Mouse (Mus musculus): ENCODE data around the gene Lrr1. TPM values are rescaled to one million over a fixed set of nuclear protein-coding genes. Genes with fewer than 3 reads are reported as not detected.
"Not testable (repeated sequence)": the region's sequence is repeated elsewhere in the genome, so short reads cannot be mapped to it uniquely, and the experiment has no call there.

Gene Lrr1
- 0.10 and 0.39 TPM in 2 replicates for polyA plus RNA-seq (2012; rRNA removed)

DNA sequence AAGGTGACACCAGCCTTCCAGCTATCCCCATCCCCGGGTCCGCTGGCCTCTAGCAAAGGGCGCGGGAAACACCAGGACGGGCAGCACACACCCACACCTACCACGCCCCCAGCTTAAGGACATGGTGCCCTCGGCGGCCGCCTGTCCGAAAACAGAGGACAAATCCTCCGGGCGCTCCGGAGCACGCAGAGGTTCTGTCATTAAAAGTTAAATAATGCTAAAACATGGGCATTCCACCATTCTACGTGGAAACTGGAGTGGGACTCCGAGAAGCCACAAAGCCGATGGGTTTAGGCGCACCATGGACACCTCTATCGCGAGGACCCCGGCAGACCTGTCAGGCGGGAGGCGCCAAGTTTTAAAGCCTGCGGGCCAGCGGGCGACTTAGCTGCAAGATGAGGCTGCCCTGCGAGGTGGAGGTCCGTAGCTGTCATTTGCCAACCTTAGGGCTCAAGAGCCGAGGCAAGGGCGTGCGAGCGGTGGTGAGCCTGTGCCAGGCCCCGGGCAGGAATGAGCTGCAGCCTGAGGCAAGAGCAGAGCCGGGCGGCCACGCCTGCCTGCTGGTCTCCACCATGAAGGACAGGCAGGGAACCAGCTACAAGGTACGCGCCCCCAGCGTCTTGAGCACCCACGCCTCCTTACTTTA, at the start of gene Lrr1:
TSS of gene Lrr1 (plus strand) at position 354 of the 646 bp plus-strand sequence.
- peak; percentile 80 for DNase-seq (ENCODE audit: low spot score)

DNA sequence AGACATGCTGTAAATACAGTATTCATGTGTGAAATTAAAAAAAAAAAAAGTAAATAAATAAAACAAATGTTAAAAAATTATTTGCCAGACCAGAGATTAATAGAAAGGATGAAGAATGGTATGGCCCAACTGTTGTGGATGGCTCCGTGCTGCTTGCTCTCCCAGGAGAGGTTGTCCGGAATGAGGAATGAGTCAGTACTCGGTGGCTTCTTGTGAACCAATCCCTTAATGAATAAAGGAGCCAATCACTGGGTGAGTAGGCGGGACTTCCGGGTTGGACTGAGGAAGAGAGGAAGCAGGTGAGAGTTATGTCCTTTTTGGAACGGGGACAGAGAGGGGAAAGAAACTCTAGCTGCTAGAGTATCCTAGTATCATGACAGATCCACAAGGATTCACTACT, 48.7 kb upstream of the Lrr1 start:
- no peak for DNase-seq (ENCODE audit: low spot score)

DNA sequence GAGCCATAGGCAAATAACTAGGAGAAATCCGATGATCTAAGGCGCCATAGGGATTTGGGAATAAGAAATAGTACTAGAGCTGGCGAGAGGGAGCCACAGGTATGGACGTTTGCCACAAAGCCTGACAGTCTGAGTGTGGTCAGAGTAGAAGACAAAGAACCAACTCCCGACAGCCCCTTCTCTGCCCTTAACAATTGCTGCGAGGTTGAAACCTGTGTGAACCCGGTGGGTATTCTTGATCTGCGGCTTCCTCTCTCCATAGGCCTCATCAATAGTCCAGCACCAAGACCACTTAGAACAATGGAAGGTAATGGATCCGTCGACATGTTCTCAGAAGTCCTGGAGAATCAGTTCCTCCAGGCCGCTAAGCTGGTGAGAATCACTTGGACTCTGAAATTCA, 45.8 kb upstream of the Lrr1 start:
- DNase-seq (ENCODE audit: low spot score) = no peak

DNA sequence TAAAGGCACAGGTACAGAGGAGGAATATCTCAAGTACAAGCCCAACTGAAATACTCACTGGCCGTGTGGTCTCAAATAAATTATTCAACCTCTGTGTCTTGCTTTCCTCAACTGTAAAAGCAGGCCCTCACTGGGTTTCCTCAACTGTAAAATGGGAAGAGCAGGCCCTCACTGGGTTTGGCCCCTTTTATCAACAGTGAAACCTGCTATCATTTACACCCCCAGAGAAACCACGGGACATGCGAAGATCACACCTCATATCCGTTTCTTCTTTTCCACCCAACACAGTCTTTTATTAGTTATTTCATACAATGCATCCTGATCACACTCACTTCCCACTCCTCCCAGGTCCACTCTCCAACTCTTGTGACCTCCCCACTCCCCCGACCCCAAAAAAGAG, 43.5 kb upstream of the Lrr1 start:
- DNase-seq (ENCODE audit: low spot score) = no peak

DNA sequence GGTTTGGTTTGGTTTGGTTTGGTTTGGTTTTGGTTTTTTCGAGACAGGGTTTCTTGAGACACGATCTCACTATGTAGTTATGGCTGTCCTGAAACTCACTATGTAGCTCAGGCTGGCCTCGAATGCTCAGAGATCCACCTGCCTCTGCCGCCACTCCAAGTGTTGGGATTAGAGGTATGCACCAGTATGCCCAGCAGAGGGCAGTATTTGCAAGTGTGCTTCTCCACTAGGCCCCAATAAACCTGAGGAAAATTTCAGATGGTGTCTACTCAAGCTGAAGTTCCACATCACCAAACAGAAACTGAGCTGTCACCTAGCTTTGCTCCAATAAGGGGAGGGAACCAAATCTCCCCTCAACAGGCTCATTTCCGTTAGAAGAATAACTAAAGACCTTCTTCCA, 41.4 kb upstream of the Lrr1 start:
- no peak for DNase-seq (ENCODE audit: low spot score)

DNA sequence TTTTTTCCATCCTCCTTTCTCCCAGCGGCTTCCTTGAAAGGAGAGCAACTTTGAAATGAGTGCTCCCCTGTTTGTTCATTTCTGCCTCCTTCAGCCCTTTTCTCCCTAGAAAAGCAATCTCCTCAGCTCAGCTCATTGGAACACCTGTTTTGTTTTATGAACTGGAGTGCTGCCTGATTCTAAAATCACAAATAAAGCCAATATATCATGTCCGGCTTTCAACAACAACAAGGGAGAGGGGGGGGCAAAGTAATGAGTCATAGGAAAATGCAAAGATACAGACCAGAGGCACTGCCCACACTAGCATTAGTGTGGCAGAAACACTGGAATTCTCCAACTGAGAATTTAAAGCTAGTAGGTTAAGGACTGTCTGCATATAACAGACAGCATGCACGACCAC, 41.0 kb upstream of the Lrr1 start:
- no peak for DNase-seq (ENCODE audit: low spot score)

DNA sequence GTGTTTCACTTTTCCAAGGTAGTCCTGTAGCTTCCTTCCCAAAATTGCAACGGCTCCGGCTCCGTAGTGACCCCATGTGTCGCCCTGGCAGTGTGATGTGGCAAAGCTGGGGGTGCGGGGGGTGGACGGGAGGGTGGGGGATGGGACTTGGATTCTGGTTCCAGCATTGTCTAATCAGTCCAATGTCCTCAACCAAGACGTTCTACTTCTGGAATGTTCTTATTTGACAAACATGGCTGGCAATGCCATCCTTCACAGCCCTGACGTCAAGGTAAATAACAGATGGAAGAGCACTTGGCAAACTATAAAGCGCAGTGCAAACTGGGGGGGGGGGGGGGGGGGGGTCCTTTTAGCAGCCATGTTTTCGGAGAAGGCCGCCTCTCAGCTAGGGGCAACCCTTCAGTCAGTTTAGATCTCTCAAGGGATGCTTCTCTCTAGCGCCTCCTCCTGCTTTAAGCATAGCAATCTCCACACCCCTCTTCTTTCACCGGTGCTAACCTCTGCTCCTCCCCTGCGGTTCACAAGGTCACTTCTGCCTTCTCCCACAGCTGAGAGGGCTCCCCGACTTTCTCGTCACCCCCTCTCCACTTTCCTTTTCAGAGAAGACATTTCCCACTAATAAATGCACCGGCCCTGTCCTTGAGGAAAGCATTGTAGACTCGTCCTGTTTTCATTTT, 38.8 kb upstream of the Lrr1 start:
- DNase-seq (ENCODE audit: low spot score) = no peak

DNA sequence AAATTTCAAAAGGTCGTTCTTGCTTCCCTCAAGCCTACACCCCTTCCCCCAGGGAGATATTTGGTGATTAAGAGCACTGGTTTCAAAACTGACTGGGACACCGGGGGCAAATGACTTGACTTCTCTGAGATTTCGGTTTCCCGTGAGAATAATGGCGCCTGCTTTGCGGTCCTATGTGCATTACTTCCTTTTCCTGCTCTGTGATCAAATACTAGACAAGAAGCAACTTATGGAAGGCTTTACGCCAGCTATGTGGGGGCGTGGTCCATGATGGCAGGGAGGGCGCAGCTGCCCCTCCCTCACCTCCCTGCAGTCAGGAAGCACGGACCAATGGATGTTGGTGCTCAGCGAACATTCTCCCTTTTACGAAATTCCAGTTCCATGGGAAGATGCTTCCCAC, 38.1 kb upstream of the Lrr1 start:
- no peak for DNase-seq (ENCODE audit: low spot score)

DNA sequence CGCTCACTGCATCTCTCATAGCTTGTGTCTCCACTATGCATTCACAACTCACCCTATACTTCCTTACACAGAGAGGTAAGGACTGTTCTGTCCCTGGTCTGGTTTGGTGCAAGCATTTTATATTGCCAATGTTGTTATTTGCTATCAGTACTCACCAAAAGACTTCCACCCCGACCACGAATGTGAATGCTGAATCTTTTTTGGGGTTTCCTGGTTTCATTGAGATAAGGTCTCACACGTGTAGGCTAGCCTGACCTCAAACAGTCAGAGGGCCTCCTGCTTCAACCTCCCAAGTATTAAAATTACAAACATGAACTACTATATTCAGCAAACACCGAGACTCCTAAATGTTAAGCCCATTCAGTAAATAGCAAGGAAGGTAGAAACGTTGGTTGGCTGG, 37.3 kb upstream of the Lrr1 start:
- no peak for DNase-seq (ENCODE audit: low spot score)

DNA sequence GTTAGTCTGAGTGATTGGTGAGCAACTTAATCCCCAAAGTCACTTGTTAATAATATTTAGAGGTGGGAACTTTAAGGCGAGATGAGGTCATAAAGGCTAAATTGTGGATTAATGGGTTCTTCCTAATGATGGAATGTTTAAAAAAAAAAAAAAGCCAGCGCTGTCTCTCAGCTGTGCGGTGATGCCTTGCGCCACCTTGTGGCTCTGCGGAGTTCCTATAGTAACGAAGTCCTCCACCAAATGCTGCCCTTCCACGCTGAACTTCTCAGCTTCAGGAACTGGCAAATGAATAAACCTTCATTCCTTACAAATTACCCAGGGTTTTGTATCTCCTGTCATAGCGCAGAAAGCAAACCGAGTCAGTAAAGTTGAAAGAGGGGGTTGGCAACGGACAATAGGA, 36.6 kb upstream of the Lrr1 start:
- no peak for DNase-seq (ENCODE audit: low spot score)

DNA sequence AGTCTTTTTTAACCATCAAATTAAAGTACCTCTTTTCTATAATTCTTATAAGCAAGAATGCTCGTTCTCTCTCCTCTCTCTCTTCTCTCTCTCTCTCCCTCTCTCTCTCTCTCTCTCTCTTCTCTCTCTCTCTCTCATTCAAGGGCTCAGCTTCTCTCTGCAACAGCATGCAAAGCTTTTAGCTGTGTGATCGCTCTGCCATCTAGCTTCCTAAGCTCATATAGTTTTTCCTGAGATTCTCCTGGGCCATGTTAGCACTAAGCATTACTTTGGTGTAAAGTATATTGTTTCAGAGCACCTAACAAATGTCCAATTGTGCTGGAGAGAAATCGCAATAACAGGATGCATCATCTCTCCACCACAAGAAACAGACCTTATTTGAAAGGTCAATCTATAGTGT, 29.4 kb upstream of the Lrr1 start:
- DNase-seq (ENCODE audit: low spot score) = no peak

DNA sequence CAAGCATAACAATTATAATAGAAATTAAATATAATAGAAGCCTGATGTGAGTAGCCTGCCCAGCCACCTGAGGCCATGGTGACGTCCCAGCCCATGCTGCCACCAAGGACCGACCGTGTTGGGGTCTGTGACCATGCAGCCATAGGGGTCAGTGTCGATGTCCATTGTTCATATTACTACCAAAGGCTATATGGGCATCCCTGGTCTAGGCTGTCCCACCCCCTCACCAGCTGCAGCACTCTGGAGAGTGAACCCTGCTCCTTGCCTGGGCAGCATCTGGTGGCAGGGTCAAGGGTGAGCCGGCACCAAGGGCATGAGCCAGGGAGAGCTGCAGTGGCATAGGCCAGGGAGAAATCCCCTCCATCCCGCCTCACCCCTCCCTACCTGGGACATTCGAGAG, 28.8 kb upstream of the Lrr1 start:
- DNase-seq (ENCODE audit: low spot score) = no peak

DNA sequence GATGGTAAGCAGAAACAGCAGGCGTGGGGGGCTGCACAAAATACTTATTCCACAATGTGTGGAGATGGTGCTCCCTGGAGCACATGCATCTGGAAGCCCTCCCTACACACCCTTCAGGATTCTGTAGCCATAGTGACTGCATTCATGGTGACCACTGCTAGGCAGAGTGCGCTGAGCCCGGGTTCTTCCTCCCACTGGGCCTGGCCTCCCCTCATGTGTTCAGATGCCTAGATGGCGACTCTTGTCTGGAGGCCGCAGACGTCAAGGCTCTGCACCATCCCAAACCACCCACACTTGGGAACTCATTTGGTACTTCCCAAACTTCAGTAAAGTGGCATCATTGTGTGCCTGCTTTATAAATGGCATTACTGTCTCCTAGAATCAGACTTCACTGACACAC, 25.2 kb upstream of the Lrr1 start:
- DNase-seq (ENCODE audit: low spot score) = no peak

DNA sequence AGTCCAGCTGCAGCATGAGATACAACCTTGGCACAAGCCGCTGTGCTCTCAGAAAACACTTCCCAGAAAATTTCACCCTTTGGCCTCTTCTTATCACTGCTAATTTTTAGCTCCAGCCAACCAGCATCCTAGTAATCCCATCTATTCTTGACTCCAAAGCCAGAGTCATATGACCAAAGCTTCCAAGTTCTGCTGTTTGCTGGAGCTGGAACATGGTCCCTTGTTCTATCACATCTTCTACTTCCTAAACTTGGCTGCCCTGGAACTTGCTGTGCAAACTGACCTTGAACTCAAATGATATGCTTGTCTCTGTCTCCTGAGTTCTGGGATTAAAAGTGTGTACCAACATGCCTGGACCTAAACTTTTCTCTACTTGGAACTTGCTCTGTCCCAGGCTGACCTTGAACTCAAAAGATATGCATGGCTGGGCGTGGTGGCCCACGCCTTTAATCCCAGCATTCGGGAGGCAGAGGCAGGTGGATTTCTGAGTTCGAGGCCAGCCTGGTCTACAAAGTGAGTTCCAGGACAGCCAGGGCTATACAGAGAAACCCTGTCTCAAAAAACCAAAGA, 21.4 kb upstream of the Lrr1 start:
- DNase-seq (ENCODE audit: low spot score) = no peak

DNA sequence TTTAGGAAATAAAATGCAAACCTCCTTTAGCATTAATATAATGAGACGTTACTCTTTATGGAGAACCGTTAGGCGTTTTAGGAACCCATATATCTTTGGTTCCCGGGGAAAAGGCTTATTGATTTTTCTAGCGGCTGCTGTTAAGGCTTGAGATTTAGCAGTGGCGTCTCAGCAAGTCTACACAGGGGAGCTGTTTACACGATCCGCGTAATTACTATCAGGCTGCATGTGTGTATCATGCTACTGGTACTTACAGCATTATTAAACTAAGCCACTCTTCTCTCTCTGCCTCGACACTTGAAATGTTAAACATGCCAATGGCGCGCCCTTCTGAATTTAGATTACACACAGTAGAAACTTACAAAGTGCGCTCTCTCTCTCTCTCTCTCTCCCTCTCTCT, 18.6 kb upstream of the Lrr1 start:
- DNase-seq (ENCODE audit: low spot score) = no peak

DNA sequence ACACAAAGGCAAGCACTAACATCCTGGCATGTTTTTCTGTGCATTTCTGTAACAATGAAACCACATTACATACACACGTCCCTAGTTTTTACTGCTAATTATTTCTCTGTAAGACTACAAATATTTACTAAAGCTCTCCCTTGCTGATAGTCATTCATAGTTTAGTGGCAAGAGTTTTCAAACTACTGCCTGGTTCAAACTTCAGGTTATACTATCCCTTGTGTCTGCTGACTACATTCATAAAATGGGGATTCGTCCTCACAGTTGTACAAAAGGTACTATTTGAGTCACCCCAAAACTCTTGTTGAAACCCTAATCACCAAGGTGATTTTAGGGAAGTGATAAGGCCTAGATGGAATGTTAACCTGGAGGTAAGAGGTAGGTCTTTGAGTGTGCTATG, 12.7 kb upstream of the Lrr1 start:
- no peak for DNase-seq (ENCODE audit: low spot score)

DNA sequence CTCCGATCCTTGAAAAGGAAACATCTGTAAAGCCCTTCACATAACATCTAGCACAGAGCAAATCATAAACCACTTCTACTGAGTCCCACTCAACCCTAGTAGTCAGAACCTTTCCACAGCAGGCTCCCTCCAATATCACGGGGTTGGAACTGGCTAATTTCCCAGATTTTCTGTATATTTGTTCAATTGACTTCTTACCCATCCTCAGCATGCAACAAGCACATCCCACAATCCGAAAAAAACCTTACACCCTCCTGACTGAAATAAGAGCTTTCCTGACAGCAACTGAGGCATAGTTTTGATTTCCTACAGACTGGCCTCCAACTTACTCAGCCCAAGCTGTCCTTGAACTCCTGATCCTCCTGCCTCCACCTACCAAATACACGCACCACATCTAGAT, 12.2 kb upstream of the Lrr1 start:
- DNase-seq (ENCODE audit: low spot score) = no peak

DNA sequence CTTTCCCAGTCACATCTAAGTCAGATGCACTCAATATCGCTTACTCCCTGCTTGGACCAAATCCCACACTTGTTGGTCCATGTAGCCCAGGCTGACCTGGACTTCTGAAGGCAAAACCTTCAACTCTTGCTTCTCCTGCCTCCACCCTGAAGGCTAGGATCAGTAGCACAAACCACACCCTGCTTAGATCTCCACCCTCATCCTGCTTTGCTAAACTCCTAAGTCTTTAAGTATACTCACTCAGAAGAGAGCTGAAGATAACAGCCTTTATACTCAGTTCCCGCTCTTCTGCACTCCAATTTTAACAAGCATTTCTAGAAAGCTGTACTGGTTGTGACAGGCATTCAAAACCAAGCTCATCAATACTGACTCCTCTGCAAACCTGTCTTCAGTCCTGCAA, 11.5 kb upstream of the Lrr1 start:
- no peak for DNase-seq (ENCODE audit: low spot score)

DNA sequence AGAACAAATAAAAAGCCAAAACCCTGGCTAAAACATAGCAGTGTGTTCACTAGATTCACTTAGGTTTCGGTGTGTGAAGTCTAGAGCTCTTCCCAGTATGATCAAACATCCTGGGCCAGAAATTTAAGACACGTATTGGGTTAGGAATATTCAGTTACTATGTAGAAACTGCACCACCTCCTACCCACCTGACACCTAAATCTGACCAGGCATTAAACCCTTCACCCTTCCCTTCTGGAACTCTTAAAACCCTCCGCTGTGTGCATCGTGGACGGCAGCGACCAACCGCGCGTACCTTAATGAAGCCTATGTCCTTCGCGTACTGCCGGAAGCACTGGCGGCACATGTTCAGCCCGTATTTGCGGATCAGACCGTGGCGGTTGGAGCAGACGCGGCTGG, 10.2 kb upstream of the Lrr1 start:
- no peak for DNase-seq (ENCODE audit: low spot score)

DNA sequence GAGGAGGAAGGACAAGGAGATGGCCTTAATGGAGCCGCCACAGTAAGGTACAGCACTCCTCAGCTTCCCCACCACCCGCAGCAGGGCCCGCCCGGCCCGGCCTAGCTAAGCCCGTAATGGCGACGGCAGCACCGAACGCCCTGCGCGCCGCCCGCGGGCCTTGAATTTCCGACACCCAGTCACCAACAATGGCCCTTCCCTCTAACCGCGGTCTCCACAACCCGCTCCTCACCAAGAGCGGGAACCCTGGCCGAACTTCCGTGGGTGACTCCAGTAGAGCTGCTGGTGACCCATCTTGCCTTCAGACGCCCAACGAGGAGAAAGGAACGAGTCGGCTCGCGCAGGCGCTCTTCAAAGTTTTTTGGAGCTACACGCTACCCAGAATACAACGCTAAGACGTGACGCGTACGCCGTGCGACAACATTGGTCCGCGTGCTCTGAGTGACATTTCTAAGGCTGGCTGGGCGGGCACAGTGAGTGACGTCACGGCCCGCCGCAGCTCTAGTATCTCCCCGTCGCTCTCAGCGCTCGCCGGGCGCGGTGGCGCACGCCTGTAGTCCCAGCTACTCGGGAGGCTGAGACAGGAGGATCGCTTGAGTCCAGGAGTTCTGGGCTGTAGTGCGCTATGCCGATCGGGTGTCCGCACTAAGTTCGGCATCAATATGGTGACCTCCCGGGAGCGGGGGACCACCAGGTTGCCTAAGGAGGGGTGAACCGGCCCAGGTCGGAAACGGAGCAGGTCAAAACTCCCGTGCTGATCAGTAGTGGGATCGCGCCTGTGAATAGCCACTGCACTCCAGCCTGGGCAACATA, 9.6 kb upstream of the Lrr1 start, which contains the start of gene Rps29:
TSS of gene Rps29 (minus strand) at position 422 of the 813 bp plus-strand sequence.
- peak; percentile 92 for DNase-seq (ENCODE audit: low spot score)

DNA sequence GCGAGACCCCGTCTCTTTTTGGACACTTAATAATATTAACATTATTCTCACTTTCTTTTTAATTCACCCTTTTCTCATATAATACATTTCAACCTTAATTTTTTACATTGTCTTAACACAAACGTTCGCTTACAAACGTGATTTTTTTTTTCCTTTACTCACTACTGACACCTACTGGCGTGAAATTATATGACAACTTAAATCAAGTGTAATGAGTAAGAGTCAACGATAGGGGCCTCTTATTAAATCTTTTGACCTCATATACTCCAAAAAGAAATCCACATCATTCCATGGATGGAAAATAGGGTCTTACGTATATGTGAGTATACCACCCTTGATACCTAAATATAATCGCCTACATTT, 9.1 kb upstream of the Lrr1 start:
- no peak for DNase-seq (ENCODE audit: low spot score)

DNA sequence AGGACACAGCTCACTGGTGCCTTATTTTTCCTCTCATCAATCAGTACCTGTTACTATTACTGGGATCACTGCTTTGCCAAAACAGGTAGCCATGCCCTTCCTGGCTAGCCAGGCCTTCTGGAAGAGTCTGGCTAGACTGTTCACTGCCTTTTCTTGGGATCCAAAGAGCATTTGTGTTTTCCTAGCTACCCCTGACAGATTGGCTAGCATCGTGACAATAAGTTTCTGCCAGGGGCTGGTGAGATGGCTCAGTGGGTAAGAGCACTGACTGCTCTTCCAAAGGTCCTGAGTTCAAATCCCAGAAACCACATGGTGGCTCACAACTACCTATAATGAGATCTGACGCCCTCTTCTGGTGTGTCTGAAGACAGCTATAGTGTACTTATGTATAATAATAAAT, 7.9 kb upstream of the Lrr1 start:
- DNase-seq (ENCODE audit: low spot score) = not testable (repeated sequence)

DNA sequence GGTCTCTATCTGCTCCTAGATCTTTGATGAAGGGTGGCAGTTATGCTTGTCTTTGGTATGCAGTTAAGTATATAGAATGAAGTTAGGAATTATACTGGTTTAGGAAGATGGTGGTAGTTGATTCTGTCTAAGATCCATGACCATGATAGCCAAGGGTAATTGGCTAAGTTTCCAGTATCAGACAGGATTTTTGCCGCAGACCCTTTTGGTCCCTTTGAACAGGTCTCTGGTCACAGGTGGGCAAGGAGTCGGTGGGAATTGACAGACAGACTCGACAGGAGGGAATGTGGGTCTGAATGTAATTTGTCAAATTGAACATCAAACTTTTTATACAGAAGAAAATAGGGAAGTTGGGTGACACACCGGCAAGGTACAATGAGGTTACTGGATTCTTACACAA, 5.0 kb upstream of the Lrr1 start:
- DNase-seq (ENCODE audit: low spot score) = not testable (repeated sequence)
